Mouse (Mus musculus): ENCODE results near the gene Olfr508. TPM values are rescaled to one million over a fixed set of nuclear protein-coding genes. Genes with fewer than 3 reads are reported as not detected.
"Not testable (repeated sequence)": the region's sequence is repeated elsewhere in the genome, so short reads cannot be mapped to it uniquely, and the experiment has no call there.

Gene Olfr508
- not detected in 2 replicates for polyA plus RNA-seq (2012; ENCODE audit: insufficient read depth, insufficient read length, missing spikeins)

DNA sequence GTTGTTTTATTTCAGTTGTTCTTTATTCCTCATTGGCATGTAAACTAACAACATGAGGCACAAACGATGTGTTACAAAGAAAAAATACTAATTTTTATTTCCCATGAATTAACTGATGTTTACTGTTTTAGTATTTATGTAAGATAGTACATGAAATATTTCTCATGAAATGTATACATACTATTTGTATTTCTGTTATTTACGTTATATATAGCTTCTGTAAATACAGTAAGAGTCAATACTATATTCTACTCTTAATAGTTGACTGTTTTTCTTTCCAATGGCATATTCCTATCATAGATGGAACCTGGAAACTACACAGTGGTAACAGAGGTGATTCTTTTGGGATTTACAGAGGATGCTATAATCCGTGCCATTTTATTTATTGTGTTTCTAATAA, at the start of gene Olfr508:
Gene Olfr508 (plus strand): TSS at position 301 of the 400 bp plus-strand sequence.
- Histone ChIP-seq H3K27ac (replicated peaks; ENCODE audit: low read depth, low read length) (no peak within 1 kb of the TSS), H3K4me1 (ENCODE audit: control insufficient read depth, insufficient read depth, insufficient read length, low read length) (no peaks in the 10 kb centered on the region)

DNA sequence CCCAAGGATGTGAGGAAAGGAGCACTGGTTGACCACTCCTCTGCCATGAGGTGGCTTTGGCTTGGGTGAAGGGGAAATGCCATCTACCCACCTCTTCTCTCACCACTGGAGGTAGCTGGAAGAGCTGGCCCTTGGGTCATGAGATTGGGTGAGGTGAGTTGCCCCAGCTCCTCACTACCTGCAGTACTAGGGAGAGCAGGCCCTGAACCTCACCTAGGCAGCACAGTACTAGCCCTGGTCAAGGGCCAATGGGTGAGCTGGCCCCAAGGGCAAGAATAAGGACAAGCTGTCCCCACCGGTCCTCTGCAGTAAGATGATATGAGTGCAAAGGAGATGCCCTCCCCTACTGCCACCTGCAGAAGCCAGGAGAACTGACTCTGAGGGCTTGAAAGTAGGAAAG, 40.0 kb upstream of the Olfr508 start:
- no peak overlapping the region for H3K4me3 ChIP-seq (ENCODE audit: insufficient read depth, low read depth, low read length)
- no peaks in the 10 kb centered on the region for H3K4me1 ChIP-seq (ENCODE audit: control insufficient read depth, insufficient read depth, insufficient read length, low read length)
- no peak overlapping the region for H3K27ac ChIP-seq (replicated peaks; ENCODE audit: low read depth, low read length)

More for the DNA sequence above, at the start of gene Olfr508:
- H3K4me3 ChIP-seq (ENCODE audit: insufficient read depth, low read depth, low read length): no peak within 1 kb of the TSS

DNA sequence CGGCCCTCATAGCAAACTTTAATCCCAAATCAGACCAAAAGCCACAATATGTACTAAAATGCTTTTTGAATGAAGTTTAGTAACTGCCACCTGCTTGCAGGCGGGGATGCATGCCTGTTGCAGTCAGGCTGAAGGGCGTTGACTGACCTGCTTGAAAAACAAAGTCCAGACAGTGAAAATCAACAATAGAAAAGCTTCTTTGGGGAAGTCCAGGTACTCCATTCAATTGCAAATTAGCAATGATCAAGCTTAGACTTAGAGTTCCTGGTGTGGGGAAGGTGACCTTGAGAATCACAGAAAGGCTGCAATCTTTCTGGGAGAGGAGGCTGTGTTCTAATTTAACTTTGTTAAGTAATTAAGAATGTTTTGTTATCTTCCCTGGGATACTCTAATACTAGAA, 27.9 kb upstream of the Olfr508 start:
- not testable (repeated sequence) for H3K27ac ChIP-seq (replicated peaks; ENCODE audit: low read depth, low read length); H3K4me1 ChIP-seq (ENCODE audit: control insufficient read depth, insufficient read depth, insufficient read length, low read length); H3K4me3 ChIP-seq (ENCODE audit: insufficient read depth, low read depth, low read length)

DNA sequence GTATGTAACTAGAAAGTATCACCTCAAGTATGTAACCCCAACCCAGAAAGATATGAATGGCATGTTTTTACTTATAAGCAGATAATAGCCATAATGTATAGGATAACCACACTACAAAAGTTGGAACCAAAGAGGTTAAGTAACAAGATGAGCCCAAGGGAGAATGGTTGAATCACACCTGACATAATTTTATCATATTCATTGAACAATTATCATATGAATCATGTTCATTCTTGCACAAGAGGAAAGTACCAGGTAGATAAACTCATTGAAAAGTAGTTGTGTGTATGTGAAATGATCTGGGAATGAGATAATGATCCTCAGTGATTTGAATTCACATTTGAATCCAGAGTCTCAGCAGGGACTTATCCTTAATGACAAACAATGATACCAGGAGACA, 19.3 kb upstream of the Olfr508 start, which contains the start of gene Olfr506:
Gene Olfr506 (plus strand): TSS at position 301 of the 400 bp plus-strand sequence.
- H3K4me1 ChIP-seq (ENCODE audit: control insufficient read depth, insufficient read depth, insufficient read length, low read length): no peaks in the 10 kb centered on the region
- H3K27ac ChIP-seq (replicated peaks; ENCODE audit: low read depth, low read length): no peak within 1 kb of the TSS
- no peak within 1 kb of the TSS for H3K4me3 ChIP-seq (ENCODE audit: insufficient read depth, low read depth, low read length)

DNA sequence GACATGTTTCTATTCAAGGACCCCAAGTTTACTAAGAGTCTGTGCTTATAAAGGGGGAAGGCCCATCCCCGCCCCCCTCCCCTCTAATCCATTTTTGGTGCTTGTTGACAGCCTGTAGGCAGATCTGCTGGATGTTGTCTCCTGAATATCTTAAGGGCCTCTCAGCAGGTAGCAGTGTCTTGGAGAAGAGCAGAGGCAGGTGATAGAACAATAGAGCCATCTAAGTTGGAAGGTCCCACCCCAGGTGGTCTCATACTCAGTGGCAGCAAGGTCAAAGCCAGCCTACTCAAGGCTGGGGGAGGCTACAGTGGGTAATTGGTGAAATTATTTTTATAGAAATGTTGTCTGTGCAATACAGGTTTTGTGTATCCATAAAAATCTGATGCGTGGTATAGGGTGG, 15.7 kb upstream of the Olfr508 start:
- Histone ChIP-seq H3K4me3 (ENCODE audit: insufficient read depth, low read depth, low read length) (no peak overlapping the region), H3K27ac (replicated peaks; ENCODE audit: low read depth, low read length) (no peak overlapping the region), H3K4me1 (ENCODE audit: control insufficient read depth, insufficient read depth, insufficient read length, low read length) (no peaks in the 10 kb centered on the region)

DNA sequence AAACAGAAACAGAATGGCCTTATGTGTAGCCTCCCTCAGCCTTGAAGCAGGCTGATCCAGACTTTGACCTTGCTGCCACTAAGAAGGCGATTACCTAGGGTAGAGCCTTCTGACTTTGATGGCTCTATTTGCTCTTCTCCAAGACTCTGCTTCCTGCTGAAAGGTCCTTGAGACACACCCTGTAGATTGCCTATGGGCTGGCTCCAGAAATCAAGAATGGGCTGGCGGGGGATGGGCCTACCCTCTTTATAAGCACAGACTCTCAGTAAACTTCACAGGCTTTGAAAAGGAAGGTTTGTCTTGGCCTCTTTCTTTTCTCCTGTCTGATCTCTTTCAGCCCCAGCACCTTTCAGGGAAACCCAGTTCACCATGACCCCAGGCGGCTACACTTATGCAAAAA, 13.0 kb upstream of the Olfr508 start:
- H3K4me1 ChIP-seq (ENCODE audit: control insufficient read depth, insufficient read depth, insufficient read length, low read length); H3K4me3 ChIP-seq (ENCODE audit: insufficient read depth, low read depth, low read length); H3K27ac ChIP-seq (replicated peaks; ENCODE audit: low read depth, low read length): not testable (repeated sequence)

DNA sequence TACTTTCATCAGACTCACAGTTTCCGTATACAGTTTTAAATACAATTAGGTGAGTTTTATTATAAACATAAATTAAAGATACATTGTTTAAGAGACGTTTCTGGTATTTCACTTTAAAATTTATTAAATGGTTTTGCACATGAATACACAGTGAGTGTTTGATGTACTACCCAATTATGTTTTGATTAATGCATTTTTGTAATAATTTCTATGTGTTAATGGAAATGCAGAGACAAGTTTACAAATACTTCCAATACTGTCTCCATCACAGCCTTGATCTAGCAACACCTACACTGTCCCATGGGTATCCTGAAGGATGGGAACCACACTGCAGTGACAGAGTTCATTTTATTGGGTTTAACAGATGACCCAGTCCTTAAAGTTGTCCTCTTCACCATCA, 8.3 kb upstream of the Olfr508 start, which contains the start of gene Olfr507:
Gene Olfr507 (plus strand): TSS at position 301 of the 400 bp plus-strand sequence.
- Histone ChIP-seq H3K4me3 (ENCODE audit: insufficient read depth, low read depth, low read length) (no peak within 1 kb of the TSS), H3K4me1 (ENCODE audit: control insufficient read depth, insufficient read depth, insufficient read length, low read length) (no peaks in the 10 kb centered on the region), H3K27ac (replicated peaks; ENCODE audit: low read depth, low read length) (no peak within 1 kb of the TSS)

DNA sequence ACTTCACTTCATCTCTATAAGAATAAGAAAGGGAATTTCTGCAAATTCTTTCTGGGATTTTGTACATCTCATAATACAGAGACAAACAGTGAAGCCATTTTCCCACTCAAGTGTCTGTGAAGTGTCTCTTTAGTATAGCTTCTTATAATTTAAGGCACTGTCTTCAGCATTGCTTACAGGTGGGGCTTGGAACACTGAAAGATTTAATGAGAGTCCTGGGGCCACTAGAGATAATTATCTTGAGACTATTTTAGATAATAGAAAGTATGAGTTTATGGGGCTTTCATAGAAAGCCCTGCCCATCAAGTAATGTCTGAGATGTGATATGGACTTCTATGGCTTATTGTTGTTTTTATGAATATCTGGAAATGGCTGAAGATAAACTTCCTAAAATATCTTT, 22.0 kb downstream of the Olfr508 start, which contains the start of gene Olfr509:
Gene Olfr509 (minus strand): TSS at position 101 of the 400 bp plus-strand sequence.
- H3K4me1 ChIP-seq (ENCODE audit: control insufficient read depth, insufficient read depth, insufficient read length, low read length): no peaks in the 10 kb centered on the region

DNA sequence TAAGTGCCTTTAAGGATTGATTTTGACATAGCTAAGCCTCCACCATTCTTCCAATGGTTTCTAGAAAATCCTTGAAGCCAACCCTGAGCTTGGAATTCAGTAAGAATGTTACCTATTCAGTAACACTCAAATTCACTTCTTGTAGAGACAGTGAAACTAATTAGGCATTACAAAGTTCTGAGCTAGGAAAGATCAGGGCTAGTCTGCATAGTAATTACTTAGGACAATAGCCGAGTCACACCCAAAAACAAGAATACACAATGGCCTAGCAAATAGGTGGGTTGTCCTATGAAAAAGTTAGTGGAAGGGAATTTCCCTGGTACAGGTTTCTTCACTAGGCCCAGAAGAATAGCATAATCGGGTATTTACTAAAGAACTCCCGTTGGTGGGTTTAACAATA, 32.6 kb downstream of the Olfr508 start:
- H3K4me3 ChIP-seq (ENCODE audit: insufficient read depth, low read depth, low read length): no peak overlapping the region
- no peaks in the 10 kb centered on the region for H3K4me1 ChIP-seq (ENCODE audit: control insufficient read depth, insufficient read depth, insufficient read length, low read length)
- H3K27ac ChIP-seq (replicated peaks; ENCODE audit: low read depth, low read length): no peak overlapping the region

More for the DNA sequence above, 22.0 kb downstream of the Olfr508 start, which contains the start of gene Olfr509:
- no peak within 1 kb of the TSS for H3K4me3 ChIP-seq (ENCODE audit: insufficient read depth, low read depth, low read length)
- H3K27ac ChIP-seq (replicated peaks; ENCODE audit: low read depth, low read length): no peak within 1 kb of the TSS

DNA sequence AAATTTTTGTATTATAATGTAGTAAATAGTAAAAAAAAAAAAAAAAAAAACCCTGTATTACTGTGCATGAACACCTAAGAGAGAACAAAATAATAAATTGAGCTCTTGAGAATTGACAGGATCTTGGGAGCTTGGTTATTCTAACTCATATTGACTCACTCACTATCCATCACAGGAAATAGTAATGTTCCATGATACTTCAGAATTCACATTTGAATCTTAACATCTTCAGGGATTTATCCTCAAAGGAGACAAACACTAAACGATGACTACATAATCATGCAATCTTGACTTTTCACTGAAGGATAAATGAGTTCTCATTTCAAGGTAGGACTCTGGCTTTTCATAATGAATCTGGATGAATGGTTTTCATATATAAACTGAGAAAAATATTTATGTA, 36.3 kb downstream of the Olfr508 start, which contains the start of gene Olfr510:
Gene Olfr510 (plus strand): TSS at position 301 of the 400 bp plus-strand sequence.
- Histone ChIP-seq H3K4me3 (ENCODE audit: insufficient read depth, low read depth, low read length) (no peak within 1 kb of the TSS), H3K4me1 (ENCODE audit: control insufficient read depth, insufficient read depth, insufficient read length, low read length) (no peaks in the 10 kb centered on the region), H3K27ac (replicated peaks; ENCODE audit: low read depth, low read length) (no peak within 1 kb of the TSS)

DNA sequence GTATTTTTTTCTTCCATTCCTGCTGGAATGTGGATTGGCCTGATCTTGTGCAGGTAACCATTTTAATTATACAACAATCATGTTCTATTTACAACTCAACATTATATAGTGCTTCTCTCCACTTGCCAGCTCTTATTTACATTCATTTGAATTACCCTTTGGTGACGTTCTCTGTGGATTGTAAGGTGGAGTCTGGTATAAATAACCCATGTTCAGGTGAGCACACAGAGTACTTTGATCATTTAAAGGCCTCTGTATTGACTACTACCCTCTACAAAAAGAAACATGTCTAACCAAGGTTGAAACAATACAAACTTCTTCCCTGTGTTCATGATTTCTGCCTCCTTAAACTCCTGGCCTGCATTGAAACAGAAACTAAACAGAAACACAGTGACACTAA, 41.3 kb downstream of the Olfr508 start:
- no peak overlapping the region for H3K27ac ChIP-seq (replicated peaks; ENCODE audit: low read depth, low read length)
- no peaks in the 10 kb centered on the region for H3K4me1 ChIP-seq (ENCODE audit: control insufficient read depth, insufficient read depth, insufficient read length, low read length)
- no peak overlapping the region for H3K4me3 ChIP-seq (ENCODE audit: insufficient read depth, low read depth, low read length)

DNA sequence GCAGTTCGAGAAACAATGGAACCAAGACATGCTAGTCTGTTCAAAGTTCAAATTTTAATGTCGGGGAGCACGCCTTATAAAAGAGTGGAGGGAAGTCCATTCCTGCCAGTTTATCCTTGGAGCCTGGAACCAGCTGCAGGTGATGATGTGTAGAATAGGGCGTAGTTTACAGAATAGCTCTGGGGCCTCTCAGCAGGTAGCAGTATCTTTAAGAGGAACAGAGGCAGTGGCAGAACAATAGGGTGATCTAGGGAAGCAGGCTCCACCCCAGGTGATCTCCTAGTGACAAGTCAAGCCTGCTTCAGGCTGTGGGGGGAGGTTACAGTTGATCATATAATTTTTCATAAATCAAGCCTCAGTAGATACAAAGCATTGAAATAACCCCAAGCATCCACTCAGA, 49.1 kb downstream of the Olfr508 start:
- Histone ChIP-seq H3K27ac (replicated peaks; ENCODE audit: low read depth, low read length) (no peak overlapping the region), H3K4me3 (ENCODE audit: insufficient read depth, low read depth, low read length) (no peak overlapping the region), H3K4me1 (ENCODE audit: control insufficient read depth, insufficient read depth, insufficient read length, low read length) (no peaks in the 10 kb centered on the region)

Other genes with a start within 250 kb of the Olfr508 start
- not detected in 2 replicates for gene Olfr495, start 236.8 kb upstream of the Olfr508 start, polyA plus RNA-seq (2012; ENCODE audit: insufficient read depth, insufficient read length, missing spikeins)
- not detected in 2 replicates for gene Olfr497, start 209.6 kb upstream of the Olfr508 start, polyA plus RNA-seq (2012; ENCODE audit: insufficient read depth, insufficient read length, missing spikeins)
- gene Olfr498, start 164.7 kb upstream of the Olfr508 start, polyA plus RNA-seq (2012; ENCODE audit: insufficient read depth, insufficient read length, missing spikeins): not detected in 2 replicates
- gene Olfr502, start 104.9 kb upstream of the Olfr508 start, polyA plus RNA-seq (2012; ENCODE audit: insufficient read depth, insufficient read length, missing spikeins): not detected in 2 replicates
- not detected in 2 replicates for gene Olfr503, start 85.5 kb upstream of the Olfr508 start, polyA plus RNA-seq (2012; ENCODE audit: insufficient read depth, insufficient read length, missing spikeins)
- not detected in 2 replicates for gene Olfr504, start 64.2 kb upstream of the Olfr508 start, polyA plus RNA-seq (2012; ENCODE audit: insufficient read depth, insufficient read length, missing spikeins)
- not detected in 2 replicates for gene Olfr506, start 19.2 kb upstream of the Olfr508 start, polyA plus RNA-seq (2012; ENCODE audit: insufficient read depth, insufficient read length, missing spikeins)
- not detected in 2 replicates for gene Olfr507, start 8.2 kb upstream of the Olfr508 start, polyA plus RNA-seq (2012; ENCODE audit: insufficient read depth, insufficient read length, missing spikeins)
- gene Olfr509, start 21.9 kb downstream of the Olfr508 start, polyA plus RNA-seq (2012; ENCODE audit: insufficient read depth, insufficient read length, missing spikeins): not detected in 2 replicates
- gene Olfr510, start 36.4 kb downstream of the Olfr508 start, polyA plus RNA-seq (2012; ENCODE audit: insufficient read depth, insufficient read length, missing spikeins): not detected in 2 replicates
- gene Olfr512, start 83.3 kb downstream of the Olfr508 start, polyA plus RNA-seq (2012; ENCODE audit: insufficient read depth, insufficient read length, missing spikeins): not detected in 2 replicates
- not detected in 2 replicates for gene Olfr513, start 121.0 kb downstream of the Olfr508 start, polyA plus RNA-seq (2012; ENCODE audit: insufficient read depth, insufficient read length, missing spikeins)
- not detected in 2 replicates for gene Olfr514, start 196.0 kb downstream of the Olfr508 start, polyA plus RNA-seq (2012; ENCODE audit: insufficient read depth, insufficient read length, missing spikeins)
- not detected in 2 replicates for gene Olfr516, start 220.5 kb downstream of the Olfr508 start, polyA plus RNA-seq (2012; ENCODE audit: insufficient read depth, insufficient read length, missing spikeins)
- gene Olfr517, start 242.4 kb downstream of the Olfr508 start, polyA plus RNA-seq (2012; ENCODE audit: insufficient read depth, insufficient read length, missing spikeins): not detected in 2 replicates

Data from brown adipose tissue, adult 24 weeks (tissue).